Mouse (Mus musculus) G1E (cell line): ENCODE measurements around the gene Cep152.

Experiments used
- CTCF ChIP-seq: IDR thresholded peaks from 2 replicates; pipeline ENCODE4 v1.5.1; 2012; ENCODE audit warnings: low read depth, low read length, inconsistent platforms, mixed read lengths
- GATA1 ChIP-seq: IDR thresholded peaks from 2 replicates; pipeline ENCODE4 v1.6.1; 2012; ENCODE audit warnings: borderline replicate concordance, low read length, inconsistent platforms, mixed read lengths
- POLR2AphosphoS5 ChIP-seq: IDR thresholded peaks from 2 replicates; pipeline ENCODE4 v1.6.1; 2012; ENCODE audit warnings: low read depth, low read length, inconsistent platforms; ENCODE audit not compliant: insufficient replicate concordance

DNA sequence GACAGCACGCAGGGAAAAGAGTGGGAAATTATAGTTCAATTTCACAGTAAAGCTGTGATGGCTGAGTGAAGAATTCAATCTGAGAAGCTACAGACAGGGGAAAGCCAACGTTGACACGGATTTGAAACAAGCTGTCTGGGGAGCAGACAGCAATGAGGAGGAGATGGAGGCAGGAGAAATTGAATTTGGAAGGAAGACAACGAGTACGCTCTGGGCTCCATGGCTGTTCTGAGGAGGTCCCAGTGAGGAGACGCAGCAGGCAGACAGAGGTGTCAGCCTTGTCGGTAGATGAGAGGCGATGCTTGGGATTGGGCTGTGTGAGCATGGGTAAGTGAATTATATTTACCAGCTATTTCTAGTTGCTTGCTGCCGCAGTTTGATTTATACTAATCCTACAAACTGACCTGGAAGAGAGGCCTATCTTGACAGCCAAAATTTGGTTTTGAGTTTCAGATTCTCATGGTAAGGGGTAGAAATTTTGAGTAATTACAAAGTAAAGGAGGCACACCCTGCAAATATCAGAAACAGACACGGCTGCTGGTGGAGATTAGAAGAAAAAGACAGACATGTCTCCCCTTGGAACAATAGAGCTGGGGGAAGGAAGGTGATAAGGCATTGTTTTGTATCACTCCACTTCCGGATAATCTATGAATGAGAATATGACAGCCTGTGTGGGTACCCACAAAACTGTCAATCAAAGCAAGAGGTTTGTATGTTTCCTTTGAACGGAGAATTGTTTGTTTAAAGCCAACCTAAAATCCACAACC is 109.4 kb downstream of the Cep152 start:
- no peak for TF ChIP-seq CTCF
- no peak for TF ChIP-seq GATA1
- TF ChIP-seq POLR2AphosphoS5 = no peak
